Mouse (Mus musculus): ENCODE results near the gene Olfr231. TPM values are rescaled to one million over a fixed set of nuclear protein-coding genes. Genes with fewer than 3 reads are reported as not detected.

The Olfr231 gene
- polyA plus RNA-seq, 1 experiment: not detected

GRCm38 (mm10) chr1:174103735-174104134, 17.2 kb downstream of the Olfr231 start:
- H3K4me3 ChIP-seq (replicated peaks): no peak overlapping the region
- H3K4me1 ChIP-seq: no peaks in the 10 kb centered on the region
- H3K27me3 ChIP-seq (replicated peaks): no peaks in the 10 kb centered on the region
- no peaks in the 10 kb centered on the region for H3K9me3 ChIP-seq
- TF ChIP-seq FLI1 (IDR thresholded peaks at IDR 0.05; ENCODE audit: low read length) (no peak), GATA1 (IDR thresholded peaks at IDR 0.05; ENCODE audit: borderline replicate concordance, low read length) (no peak)
- no peaks in the 10 kb centered on the region for H3K36me3 ChIP-seq (replicated peaks; ENCODE audit: low read length)

- Histone ChIP-seq H3K27me3 (replicated peaks) (no peaks in the 10 kb centered on the region), H3K36me3 (replicated peaks; ENCODE audit: low read length) (no peaks in the 10 kb centered on the region), H3K9me3 (no peaks in the 10 kb centered on the region), H3K4me3 (replicated peaks) (no peak within 1 kb of the TSS), H3K4me1 (no peaks in the 10 kb centered on the region)
- TF ChIP-seq GATA1 (IDR thresholded peaks at IDR 0.05; ENCODE audit: borderline replicate concordance, low read length) (no peak), FLI1 (IDR thresholded peaks at IDR 0.05; ENCODE audit: low read length) (no peak)
These were observed 24.4 kb downstream of the Olfr231 start, which contains the start of gene Olfr427 for GRCm38 (mm10) chr1:174096591-174096990. TSS of gene Olfr427 (plus strand) at chr1:174096891.

- no peak within 1 kb of the TSS for H3K4me3 ChIP-seq (replicated peaks)
- H3K9me3 ChIP-seq: no peaks in the 10 kb centered on the region
- no peaks in the 10 kb centered on the region for H3K36me3 ChIP-seq (replicated peaks; ENCODE audit: low read length)
- H3K27me3 ChIP-seq (replicated peaks): no peaks in the 10 kb centered on the region
- H3K4me1 ChIP-seq: no peaks in the 10 kb centered on the region
- no peak for TF ChIP-seq GATA1 (IDR thresholded peaks at IDR 0.05; ENCODE audit: borderline replicate concordance, low read length)
- no peak for TF ChIP-seq FLI1 (IDR thresholded peaks at IDR 0.05; ENCODE audit: low read length)
These were observed 36.9 kb downstream of the Olfr231 start, which contains the start of gene Olfr429 for GRCm38 (mm10) chr1:174084031-174084430. TSS of gene Olfr429 (plus strand) at chr1:174084331.

- Histone ChIP-seq H3K4me1 (no peaks in the 10 kb centered on the region), H3K27me3 (replicated peaks) (no peaks in the 10 kb centered on the region), H3K36me3 (replicated peaks; ENCODE audit: low read length) (no peaks in the 10 kb centered on the region), H3K4me3 (replicated peaks) (no peak within 1 kb of the TSS), H3K9me3 (no peaks in the 10 kb centered on the region)
- TF ChIP-seq FLI1 (IDR thresholded peaks at IDR 0.05; ENCODE audit: low read length) (no peak), GATA1 (IDR thresholded peaks at IDR 0.05; ENCODE audit: borderline replicate concordance, low read length) (no peak)
These were observed 54.7 kb downstream of the Olfr231 start, which contains the start of gene Olfr430 for GRCm38 (mm10) chr1:174066305-174066704. TSS of gene Olfr430 (plus strand) at chr1:174066605.

Other genes starting within 250 kb of the Olfr231 start
- 0.25 TPM in 1 of 2 replicates, not detected in the other for gene Ifi211, start 208.1 kb downstream of the Olfr231 start, polyA plus RNA-seq (2012; ENCODE audit: insufficient read depth, low replicate concordance)
- 4.0 TPM in 1 of 2 replicates, not detected in the other for gene Mndal, start 178.7 kb downstream of the Olfr231 start, polyA plus RNA-seq (2012; ENCODE audit: insufficient read depth, low replicate concordance)
- gene Ifi203, start 178.5 kb downstream of the Olfr231 start, polyA plus RNA-seq (2012; ENCODE audit: insufficient read depth, low replicate concordance): 2.3 TPM in 1 of 2 replicates, not detected in the other
- 0.16 TPM in 1 of 2 replicates, not detected in the other for gene Ifi202b, start 138.4 kb downstream of the Olfr231 start, polyA plus RNA-seq (2012; ENCODE audit: insufficient read depth, low replicate concordance)
- not detected in 2 replicates for gene Ifi205, start 89.4 kb downstream of the Olfr231 start, polyA plus RNA-seq (2012; ENCODE audit: insufficient read depth, low replicate concordance)
- gene Olfr433, start 80.5 kb downstream of the Olfr231 start, polyA plus RNA-seq (2012; ENCODE audit: insufficient read depth, low replicate concordance): not detected in 2 replicates
- not detected in 2 replicates for gene Olfr432, start 72.0 kb downstream of the Olfr231 start, polyA plus RNA-seq (2012; ENCODE audit: insufficient read depth, low replicate concordance)
- not detected in 2 replicates for gene Olfr430, start 54.6 kb downstream of the Olfr231 start, polyA plus RNA-seq (2012; ENCODE audit: insufficient read depth, low replicate concordance)
- not detected in 2 replicates for gene Olfr429, start 36.8 kb downstream of the Olfr231 start, polyA plus RNA-seq (2012; ENCODE audit: insufficient read depth, low replicate concordance)
- gene Olfr427, start 24.3 kb downstream of the Olfr231 start, polyA plus RNA-seq (2012; ENCODE audit: insufficient read depth, low replicate concordance): not detected in 2 replicates
- gene Olfr424, start 10.4 kb upstream of the Olfr231 start, polyA plus RNA-seq (2012; ENCODE audit: insufficient read depth, low replicate concordance): not detected in 2 replicates
- not detected in 2 replicates for gene Olfr420, start 34.5 kb upstream of the Olfr231 start, polyA plus RNA-seq (2012; ENCODE audit: insufficient read depth, low replicate concordance)
- gene Spta1, start 51.6 kb upstream of the Olfr231 start, polyA plus RNA-seq (2012; ENCODE audit: insufficient read depth, low replicate concordance): 0.11 TPM in 1 of 2 replicates, not detected in the other
- not detected in 2 replicates for gene Olfr419, start 130.9 kb upstream of the Olfr231 start, polyA plus RNA-seq (2012; ENCODE audit: insufficient read depth, low replicate concordance)
- gene Mptx1, start 209.4 kb upstream of the Olfr231 start, polyA plus RNA-seq (2012; ENCODE audit: insufficient read depth, low replicate concordance): not detected in 2 replicates
- not detected in 2 replicates for gene Olfr417, start 244.0 kb upstream of the Olfr231 start, polyA plus RNA-seq (2012; ENCODE audit: insufficient read depth, low replicate concordance)